Mouse (Mus musculus) G1E (cell line): ENCODE measurements around the gene Atxn7l2. TPM values are rescaled to one million over a fixed set of nuclear protein-coding genes. Genes with fewer than 3 reads are reported as not detected.

Source experiments
- ATAC-seq: 2 replicates; pipeline ENCODE4 v1.8.0; 2016; ENCODE audit warnings: mild to moderate bottlenecking; ENCODE audit not compliant: insufficient number of reproducible peaks, poor library complexity, low FRiP score, severe bottlenecking; ENCODE audit errors: extremely low read depth
- DNase-seq: peaks from one replicate; pipeline ENCODE4 v3.0.0; 2012; ENCODE audit warnings: low spot score
- H3K27me3 ChIP-seq: 2 replicates; pipeline ENCODE4 v1.6.1; 2012; ENCODE audit warnings: mild to moderate bottlenecking, low read length, inconsistent platforms; ENCODE audit not compliant: insufficient read depth
- H3K36me3 ChIP-seq: replicated peaks from 2 replicates; pipeline ENCODE3; 2012; ENCODE audit warnings: mild to moderate bottlenecking, inconsistent platforms
- H3K4me1 ChIP-seq: 2 replicates; pipeline ENCODE4 v1.6.1; 2012; ENCODE audit warnings: low read depth, low read length, inconsistent platforms, mixed read lengths; ENCODE audit not compliant: insufficient read depth
- H3K4me3 ChIP-seq: 2 replicates; pipeline ENCODE4 v1.5.1; 2012; ENCODE audit warnings: low read depth, mild to moderate bottlenecking, inconsistent platforms, low read length, moderate library complexity, mixed read lengths
- H3K9me3 ChIP-seq: replicated peaks from 2 replicates; pipeline ENCODE4 v1.6.1; 2012; ENCODE audit warnings: inconsistent platforms
- CTCF ChIP-seq: IDR thresholded peaks from 2 replicates; pipeline ENCODE4 v1.5.1; 2012; ENCODE audit warnings: low read depth, low read length, inconsistent platforms, mixed read lengths
- GATA1 ChIP-seq: IDR thresholded peaks from 2 replicates; pipeline ENCODE4 v1.6.1; 2012; ENCODE audit warnings: borderline replicate concordance, low read length, inconsistent platforms, mixed read lengths
- GATA2 ChIP-seq: IDR thresholded peaks from 2 replicates; pipeline ENCODE4 v1.6.1; 2012; ENCODE audit warnings: low read depth, low read length, inconsistent platforms, borderline replicate concordance
- POLR2AphosphoS5 ChIP-seq: IDR thresholded peaks from 2 replicates; pipeline ENCODE4 v1.6.1; 2012; ENCODE audit warnings: low read depth, low read length, inconsistent platforms; ENCODE audit not compliant: insufficient replicate concordance
- TAL1 ChIP-seq: conservative IDR thresholded peaks from 2 replicates; pipeline ENCODE4 v1.6.1; 2012; ENCODE audit warnings: low read depth, low read length, inconsistent platforms, mixed read lengths
- polyA plus RNA-seq: library from polyadenylated mRNA; stranded (reverse); fragments of >175 nt; gene quantifications from 2 replicates; pipeline ENCODE4 v1.2.3, GENCODE M21; 2012
- total RNA-seq, 2 experiments: library from RNA; stranded (forward) in 1 of 2; stranded (reverse) in 1 of 2; fragments of 200-1000 nt in 1 of 2; fragments of >200 nt in 1 of 2; fragmentation: Nextera tagmentation in 1 of 2; gene quantifications; 2 replicates each; pipeline ENCODE4 v1.2.3; 2014 to 2017

Gene Atxn7l2
- total and polyA plus RNA-seq, 3 experiments: 2.7 to 19.7 (median 8.0) TPM

DNA sequence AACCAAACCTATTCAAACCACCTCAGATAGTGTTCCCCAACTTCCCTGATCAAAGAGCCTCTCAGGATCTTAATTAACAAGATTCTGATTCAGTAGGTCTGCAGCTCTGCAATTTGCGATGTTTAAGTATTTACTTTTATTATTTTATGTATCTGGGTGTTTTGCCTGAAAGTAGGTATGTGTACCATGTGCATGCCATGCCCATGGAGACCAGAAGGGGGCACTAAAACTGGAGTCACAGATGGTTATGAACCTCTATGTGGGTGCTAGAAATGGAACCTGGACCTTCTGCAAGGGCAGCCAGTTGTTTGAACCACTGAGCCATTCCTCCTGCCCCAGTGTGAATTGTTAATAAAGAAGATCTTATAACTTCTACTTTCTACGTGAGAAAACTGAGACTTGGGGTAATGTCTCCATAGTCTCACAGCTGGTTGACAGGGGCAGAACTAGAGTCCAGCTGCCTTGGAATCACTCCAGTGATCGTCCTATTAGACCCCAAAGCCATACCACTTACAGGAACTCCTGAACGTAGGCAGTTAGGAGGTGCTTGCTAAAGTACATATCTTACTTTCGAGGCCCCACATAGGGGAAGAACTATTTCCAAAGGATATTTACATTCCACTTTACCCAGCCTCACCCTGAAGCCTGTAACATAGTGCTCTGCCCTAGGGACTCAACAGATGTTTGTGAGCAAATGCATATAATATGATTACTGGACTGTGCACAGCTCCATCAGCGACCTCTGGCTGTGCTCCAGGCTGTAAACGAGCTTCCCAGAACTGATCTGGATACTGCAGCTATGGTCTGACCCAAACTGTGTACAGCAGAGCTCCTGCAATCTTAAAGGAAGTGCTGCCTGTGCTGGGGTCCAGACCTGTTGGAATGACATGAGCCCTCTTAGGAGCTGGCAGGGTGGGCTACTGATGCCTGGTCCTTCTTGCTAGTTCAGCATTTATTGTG, 31.7 kb downstream of the Atxn7l2 start:
- no peaks in the 10 kb centered on the region for H3K36me3 ChIP-seq
- DNase-seq (no peak), ATAC-seq (no peak)
- TF ChIP-seq POLR2AphosphoS5: no peak
- TF ChIP-seq CTCF: no peak
- no peak for TF ChIP-seq TAL1
- TF ChIP-seq GATA2: no peak
- TF ChIP-seq GATA1: no peak
- H3K27me3 ChIP-seq: peaks cover 31% of the 10 kb centered on the region
- H3K9me3 ChIP-seq: no peaks in the 10 kb centered on the region
- no peak overlapping the region for H3K4me3 ChIP-seq
- H3K4me1 ChIP-seq: no peaks in the 10 kb centered on the region

DNA sequence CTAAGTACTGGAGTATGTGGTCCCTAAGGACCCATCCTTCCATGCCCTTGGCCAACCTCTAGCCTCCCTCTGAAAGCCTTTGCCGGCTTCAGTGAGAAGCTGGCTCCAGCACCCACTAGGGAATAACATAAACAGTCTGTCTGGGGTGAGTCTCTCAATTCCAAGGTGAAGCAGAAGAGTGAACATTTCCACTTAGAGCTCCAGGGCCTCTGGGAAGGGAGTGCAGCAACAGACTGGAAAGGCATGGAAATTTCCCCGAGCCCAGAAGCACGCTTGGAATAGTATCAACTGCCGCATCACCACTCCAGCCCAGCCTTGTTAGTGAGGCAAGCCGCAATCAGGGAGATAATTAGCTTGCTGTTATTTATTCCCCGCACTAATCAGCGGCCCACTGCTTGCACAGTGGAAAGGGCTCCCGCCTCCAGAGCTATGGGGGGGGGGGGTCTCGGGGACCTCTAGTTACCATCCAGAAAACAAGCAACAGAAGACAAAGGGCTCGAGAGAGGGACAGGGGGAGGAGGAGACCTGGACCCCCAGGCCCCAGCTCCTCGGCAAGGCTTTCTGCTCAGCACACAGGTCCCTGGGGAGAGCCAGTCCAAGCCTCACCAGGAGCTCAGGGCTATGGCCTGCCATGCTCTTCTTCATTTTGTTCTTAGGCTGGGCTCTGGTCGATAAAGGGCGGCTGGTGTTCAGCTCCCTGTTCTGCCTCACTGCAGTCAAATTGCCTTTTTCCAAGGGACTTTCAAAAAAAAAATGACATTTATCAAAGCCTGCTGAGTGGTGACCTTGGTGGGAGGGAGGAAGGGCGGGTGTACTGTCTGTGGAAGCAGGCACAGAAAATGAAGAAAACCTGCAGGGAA, 35.8 kb downstream of the Atxn7l2 start:
- no peak for TF ChIP-seq POLR2AphosphoS5
- TF ChIP-seq GATA2: no peak
- TF ChIP-seq CTCF: no peak
- TF ChIP-seq TAL1: no peak
- no peak for TF ChIP-seq GATA1
- H3K9me3 ChIP-seq: no peaks in the 10 kb centered on the region
- no peak overlapping the region for H3K4me3 ChIP-seq
- H3K36me3 ChIP-seq: no peaks in the 10 kb centered on the region
- DNase-seq: no peak
- no peak for ATAC-seq
- H3K27me3 ChIP-seq: peaks cover 39% of the 10 kb centered on the region
- H3K4me1 ChIP-seq: no peaks in the 10 kb centered on the region

- Histone ChIP-seq H3K36me3 (no peaks in the 10 kb centered on the region), H3K9me3 (no peaks in the 10 kb centered on the region), H3K4me3 (no peak overlapping the region), H3K4me1 (no peaks in the 10 kb centered on the region), H3K27me3 (peaks cover 43% of the 10 kb centered on the region)
- TF ChIP-seq GATA2 (no peak), CTCF (no peak), GATA1 (no peak), TAL1 (no peak), POLR2AphosphoS5 (no peak)
- ATAC-seq: no peak
- no peak for DNase-seq
Observed at GRCm38 (mm10) chr3:108169199-108169598, 41.5 kb downstream of the Atxn7l2 start.

DNA sequence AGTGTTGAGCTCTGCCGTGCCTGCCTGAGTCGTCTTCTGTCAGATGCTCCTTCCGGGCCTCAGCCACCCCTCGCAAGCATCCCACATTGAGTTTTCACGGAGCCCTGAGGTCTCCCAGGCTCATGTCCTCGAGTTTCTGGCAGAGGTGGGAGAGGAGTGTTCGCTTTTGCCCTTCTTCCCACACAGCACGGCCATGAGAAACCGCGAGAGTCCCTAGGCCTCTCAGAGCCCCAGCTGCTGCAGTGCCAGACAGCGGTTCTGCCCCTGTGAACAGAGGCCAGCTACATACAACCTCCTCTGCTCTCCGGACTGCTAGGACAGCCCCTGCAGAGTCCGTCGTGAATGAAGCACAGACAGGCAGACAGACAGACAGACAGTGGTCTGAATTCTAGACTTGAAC, 43.2 kb downstream of the Atxn7l2 start:
- TF ChIP-seq POLR2AphosphoS5 (no peak), GATA2 (no peak), TAL1 (no peak), GATA1 (no peak), CTCF (no peak)
- DNase-seq (no peak), ATAC-seq (no peak)
- Histone ChIP-seq H3K9me3 (no peaks in the 10 kb centered on the region), H3K4me3 (no peak overlapping the region), H3K27me3 (peaks cover 41% of the 10 kb centered on the region), H3K36me3 (no peaks in the 10 kb centered on the region), H3K4me1 (no peaks in the 10 kb centered on the region)

DNA sequence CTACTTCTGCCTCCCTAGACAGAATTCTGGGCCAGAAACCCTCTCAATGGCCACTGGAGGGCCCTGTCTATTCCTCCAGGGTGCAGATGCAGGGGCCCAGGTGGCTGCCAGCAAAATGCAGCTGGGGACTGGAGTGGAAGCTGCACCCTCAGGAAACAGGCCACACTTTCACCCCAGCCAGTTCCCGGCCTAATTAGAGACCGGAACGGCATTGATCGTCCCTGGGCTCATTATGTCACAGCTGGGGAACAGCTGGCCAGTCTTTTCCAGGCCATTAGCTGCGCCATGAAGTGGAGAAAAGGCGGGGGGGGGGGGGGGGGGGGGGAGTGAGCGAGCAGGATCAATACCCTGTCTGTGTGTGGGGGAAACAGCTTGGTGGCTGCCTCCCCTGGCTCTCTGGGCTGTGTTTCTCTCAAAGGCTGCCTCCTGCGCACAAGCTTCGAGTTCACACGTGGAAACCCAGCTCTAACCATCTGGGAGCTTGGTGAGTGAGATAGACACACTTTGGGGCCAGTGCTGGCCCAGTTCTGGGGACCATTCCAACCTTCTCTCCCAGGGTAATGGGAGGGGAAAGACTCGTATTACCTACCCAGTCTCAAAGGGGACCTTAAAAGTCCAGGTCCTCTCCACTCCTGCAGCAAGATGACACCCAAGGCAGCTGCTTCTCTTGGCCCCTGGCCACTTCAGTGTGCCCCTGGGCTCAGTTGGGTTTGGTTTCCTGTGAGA, 44.1 kb downstream of the Atxn7l2 start:
- no peaks in the 10 kb centered on the region for H3K36me3 ChIP-seq
- H3K9me3 ChIP-seq: no peaks in the 10 kb centered on the region
- H3K4me1 ChIP-seq: no peaks in the 10 kb centered on the region
- peaks cover 37% of the 10 kb centered on the region for H3K27me3 ChIP-seq
- DNase-seq: no peak
- ATAC-seq: no peak
- no peak overlapping the region for H3K4me3 ChIP-seq
- TF ChIP-seq GATA2 (no peak), TAL1 (no peak), GATA1 (no peak), POLR2AphosphoS5 (no peak), CTCF (no peak)
